Mouse (Mus musculus) ES-E14 (cell line): ENCODE measurements around the gene Rbfox1. TPM values are rescaled to one million over a fixed set of nuclear protein-coding genes. Genes with fewer than 3 reads are reported as not detected.

ENCODE experiments used
- DNase-seq: peaks from one replicate; pipeline ENCODE4 v3.0.0-alpha.2; 2013; ENCODE audit warnings: low read depth, low spot score
- H3K27ac ChIP-seq: 2 replicates; pipeline ENCODE4 v1.5.1; 2012; ENCODE audit warnings: low read depth, mild to moderate bottlenecking, low read length, moderate library complexity, mixed read lengths; ENCODE audit not compliant: poor library complexity, insufficient read depth, severe bottlenecking
- H3K36me3 ChIP-seq: 2 replicates; pipeline ENCODE4 v1.6.1; 2012; ENCODE audit warnings: mild to moderate bottlenecking, low read length, moderate library complexity, mixed read lengths; ENCODE audit not compliant: control insufficient read depth, poor library complexity, insufficient read depth, severe bottlenecking
- H3K4me1 ChIP-seq, 2 experiments: fragments of 150-350 bp in 1 of 2; sonication (generic) in 1 of 2; 2 replicates each; pipeline ENCODE4 v1.6.1; 2012; ENCODE audit warnings: low read length in 2 of 2, mild to moderate bottlenecking in 1 of 2, mixed read lengths in 1 of 2; ENCODE audit not compliant: control insufficient read depth in 2 of 2, insufficient read depth in 2 of 2, poor library complexity in 1 of 2
- H3K4me3 ChIP-seq, 2 experiments: fragments of 150-350 bp in 1 of 2; sonication (generic) in 1 of 2; 2 replicates each; pipeline ENCODE4 v1.5.1; 2012; ENCODE audit warnings: low read length in 2 of 2, low read depth in 1 of 2, mild to moderate bottlenecking in 1 of 2, mixed read lengths in 1 of 2; ENCODE audit not compliant: insufficient read depth in 1 of 2, poor library complexity in 1 of 2, severe bottlenecking in 1 of 2
- H3K9ac ChIP-seq: 2 replicates; pipeline ENCODE4 v1.6.1; 2012; ENCODE audit warnings: low read depth, mild to moderate bottlenecking, low read length, mixed read lengths; ENCODE audit not compliant: poor library complexity, insufficient read depth, severe bottlenecking
- H3K9me3 ChIP-seq: fragments of 150-350 bp; sonication (generic); 2 replicates; pipeline ENCODE4 v1.6.1; 2012; ENCODE audit warnings: low read depth, mild to moderate bottlenecking, low read length; ENCODE audit not compliant: control insufficient read depth, insufficient read depth
- CHD2 ChIP-seq: IDR thresholded peaks from 2 replicates; pipeline ENCODE4 v1.6.1; 2014; ENCODE audit warnings: mild to moderate bottlenecking, low read depth, low read length, inconsistent platforms
- HCFC1 ChIP-seq: IDR thresholded peaks from 2 replicates; pipeline ENCODE4 v1.6.1; 2012; ENCODE audit warnings: low read length, inconsistent platforms, borderline replicate concordance; ENCODE audit not compliant: insufficient read depth
- MAFK ChIP-seq: IDR thresholded peaks from 2 replicates; pipeline ENCODE4 v1.6.1; 2014; ENCODE audit warnings: mild to moderate bottlenecking, low read depth, low read length, inconsistent platforms; ENCODE audit not compliant: insufficient read depth
- ZC3H11A ChIP-seq: IDR thresholded peaks from 2 replicates; pipeline ENCODE4 v1.6.1; 2012; ENCODE audit warnings: low read depth, mild to moderate bottlenecking, inconsistent platforms, low read length, borderline replicate concordance
- ZNF384 ChIP-seq: IDR thresholded peaks from 2 replicates; pipeline ENCODE4 v1.6.1; 2012; ENCODE audit warnings: low read depth, low read length, inconsistent platforms
- in situ Hi-C, 2 experiments: fragments of 600-800 bp; cut with MboI; formaldehyde crosslinking; loops; one replicate each; pipeline ENCODE4 v1.15.1; 2025; ENCODE audit warnings: low sequenced_read_pairs in 2 of 2, inconsistent platforms in 1 of 2; ENCODE audit not compliant: unreplicated experiment in 2 of 2
- total RNA-seq: library from RNA; depleted of rRNA; stranded (reverse); fragments of 300-350 nt; gene quantifications from 2 replicates; pipeline ENCODE4 v1.2.3, GENCODE M21; 2012

Rbfox1 gene
- total RNA-seq, 1 experiment, result 0.18 TPM

- TF ChIP-seq ZC3H11A (no peak), CHD2 (no peak), MAFK (no peak), ZNF384 (no peak), HCFC1 (no peak)
- Histone ChIP-seq H3K36me3 (no peaks in the 10 kb centered on the region), H3K9ac (no peak overlapping the region), H3K4me3 (no peak overlapping the region), H3K9me3 (no peaks in the 10 kb centered on the region), H3K4me1 (no peaks in the 10 kb centered on the region), H3K27ac (no peak overlapping the region)
- DNase-seq, result no peak
- in situ Hi-C loops, result no loop called here
Measured at GRCm38 (mm10) chr16:6348103-6348502, 462.9 kb downstream of the Rbfox1 start.

- peak; percentile 28 for DNase-seq
- H3K36me3 ChIP-seq, result no peaks in the 10 kb centered on the region
- TF ChIP-seq MAFK, result no peak
- TF ChIP-seq ZNF384, result no peak
- no peak for TF ChIP-seq CHD2
- no peak for TF ChIP-seq HCFC1
- TF ChIP-seq ZC3H11A, result no peak
- no peak overlapping the region for H3K27ac ChIP-seq
- in situ Hi-C loops, result no loop called here
- H3K4me3 ChIP-seq, result peak overlapping the region; percentile 46 to 62
- H3K4me1 ChIP-seq, result no peaks in the 10 kb centered on the region
- peak overlapping the region; percentile 39; the same call in 1 of the 2 replicates for H3K9ac ChIP-seq
- H3K9me3 ChIP-seq, result no peaks in the 10 kb centered on the region
Measured at GRCm38 (mm10) chr16:6348581-6349241, 463.6 kb downstream of the Rbfox1 start.

GRCm38 (mm10) chr16:6349381-6349780 lies 464.2 kb downstream of the Rbfox1 start:
- no peak overlapping the region for H3K9ac ChIP-seq
- H3K4me1 ChIP-seq, result no peaks in the 10 kb centered on the region
- H3K9me3 ChIP-seq, result no peaks in the 10 kb centered on the region
- no peaks in the 10 kb centered on the region for H3K36me3 ChIP-seq
- in situ Hi-C loops, result no loop called here
- H3K27ac ChIP-seq, result no peak overlapping the region
- H3K4me3 ChIP-seq, result peak overlapping the region; percentile 46 to 62; a peak in 2 of 4 replicates
- DNase-seq, result no peak
- TF ChIP-seq MAFK (no peak), HCFC1 (no peak), ZNF384 (no peak), ZC3H11A (no peak), CHD2 (no peak)

GRCm38 (mm10) chr16:6350256-6350655 lies 465.1 kb downstream of the Rbfox1 start:
- Histone ChIP-seq H3K9ac (no peak overlapping the region), H3K4me1 (no peaks in the 10 kb centered on the region), H3K4me3 (no peak overlapping the region), H3K27ac (no peak overlapping the region), H3K9me3 (no peaks in the 10 kb centered on the region), H3K36me3 (no peaks in the 10 kb centered on the region)
- in situ Hi-C loops, result no loop called here
- TF ChIP-seq CHD2, result no peak
- no peak for TF ChIP-seq MAFK
- no peak for TF ChIP-seq ZC3H11A
- no peak for TF ChIP-seq ZNF384
- TF ChIP-seq HCFC1, result no peak
- DNase-seq, result no peak

GRCm38 (mm10) chr16:6353191-6353590 lies 468.0 kb downstream of the Rbfox1 start:
- no peak for TF ChIP-seq CHD2
- TF ChIP-seq HCFC1, result no peak
- TF ChIP-seq ZNF384, result no peak
- no peak for TF ChIP-seq ZC3H11A
- no peak for TF ChIP-seq MAFK
- Histone ChIP-seq H3K9ac (no peak overlapping the region), H3K4me1 (no peaks in the 10 kb centered on the region), H3K9me3 (no peaks in the 10 kb centered on the region), H3K36me3 (no peaks in the 10 kb centered on the region), H3K4me3 (no peak overlapping the region), H3K27ac (no peak overlapping the region)
- in situ Hi-C loops, result no loop called here
- no peak for DNase-seq
